Mouse (Mus musculus) thymus, adult 2 months (tissue): ENCODE data around the gene Olfr1225. TPM values are rescaled to one million over a fixed set of nuclear protein-coding genes. Genes with fewer than 3 reads are reported as not detected.
"Not testable (repeated sequence)": the region's sequence is repeated elsewhere in the genome, so short reads cannot be mapped to it uniquely, and the experiment has no call there.

Source experiments
- DNase-seq: peaks from one replicate; pipeline ENCODE4 v3.0.0; 2021
- H3K27ac ChIP-seq: fragments of 200-500 bp; 2 replicates; pipeline ENCODE4 v1.5.1; 2012; ENCODE audit warnings: low read length, control low read depth; ENCODE audit not compliant: control insufficient read depth, insufficient read depth
- H3K27me3 ChIP-seq: fragments of 200-500 bp; 2 replicates; pipeline ENCODE4 v1.6.1; 2012; ENCODE audit warnings: mild to moderate bottlenecking, low read length, moderate library complexity, mixed read lengths; ENCODE audit not compliant: control insufficient read depth, insufficient read depth
- H3K36me3 ChIP-seq: fragments of 200-500 bp; 2 replicates; pipeline ENCODE4 v1.6.1; 2012; ENCODE audit warnings: mild to moderate bottlenecking, low read length, moderate library complexity; ENCODE audit not compliant: control insufficient read depth, insufficient read depth
- H3K4me1 ChIP-seq: fragments of 200-500 bp; replicated peaks from 2 replicates; pipeline ENCODE4 v1.6.1; 2012; ENCODE audit warnings: low read length; ENCODE audit not compliant: control insufficient read depth, insufficient read depth
- H3K4me3 ChIP-seq: fragments of 200-500 bp; 2 replicates; pipeline ENCODE4 v1.5.1; 2012; ENCODE audit warnings: mild to moderate bottlenecking, low read length, control low read depth, moderate library complexity; ENCODE audit not compliant: control insufficient read depth, insufficient read depth
- CTCF ChIP-seq: fragments of 200-500 bp; IDR thresholded peaks from 2 replicates; pipeline ENCODE4 v1.5.1; 2012; ENCODE audit warnings: mild to moderate bottlenecking, control low read depth, low read length, moderate library complexity, borderline replicate concordance; ENCODE audit not compliant: control insufficient read depth, poor library complexity, insufficient read depth; ENCODE audit errors: extremely low read depth
- POLR2A ChIP-seq: fragments of 200-500 bp; IDR thresholded peaks from 2 replicates; pipeline ENCODE4 v1.6.1; 2012; ENCODE audit warnings: mild to moderate bottlenecking, low read length, control low read depth, moderate library complexity; ENCODE audit not compliant: control insufficient read depth, poor library complexity, insufficient read depth; ENCODE audit errors: extremely low read depth
- WGBS: fragments of 180-500 bp; shearing (Covaris S2); methylation state at CpG from one replicate; pipeline ENCODE4 v1.1.7; 2018; 5-methylcytosine and 5-hydroxymethylcytosine counted together
- polyA plus RNA-seq: library from polyadenylated mRNA; depleted of rRNA; stranded (reverse); fragments of >200 nt; gene quantifications from 2 replicates; pipeline ENCODE4 v1.2.3, GENCODE M21; 2012; rRNA removed

The Olfr1225 gene
- polyA plus RNA-seq = not detected in 2 replicates

DNA sequence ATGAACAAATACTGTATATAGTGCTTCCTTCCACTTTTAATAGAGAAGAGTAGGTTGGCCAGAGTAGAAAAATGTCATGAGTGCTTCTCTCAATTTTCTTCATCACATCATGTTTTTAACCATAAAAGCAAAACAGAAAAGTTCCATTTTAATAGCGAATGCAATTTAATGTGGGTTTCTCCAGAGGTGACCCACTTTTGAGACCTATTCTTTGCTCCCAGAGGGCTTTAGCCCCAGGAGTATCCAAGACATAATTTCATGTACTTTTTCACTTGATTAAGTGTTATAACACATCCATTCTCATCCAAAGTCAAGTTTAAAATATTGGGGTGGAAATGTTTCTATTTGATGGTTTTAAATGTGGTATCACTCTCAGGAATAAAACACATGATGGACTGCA is at the start of gene Olfr1225:
TSS of gene Olfr1225 (minus strand) at position 101 of the 400 bp plus-strand sequence.
- H3K36me3 ChIP-seq = no peaks in the 10 kb centered on the region
- no peak for DNase-seq
- 90% methylated on average over 1 of the region's 1 CpGs for WGBS
- TF ChIP-seq CTCF (no peak), POLR2A (no peak)
- no peaks in the 10 kb centered on the region for H3K27me3 ChIP-seq
- no peaks in the 10 kb centered on the region for H3K4me1 ChIP-seq
- H3K4me3 ChIP-seq = no peak within 1 kb of the TSS
- H3K27ac ChIP-seq = no peak within 1 kb of the TSS

DNA sequence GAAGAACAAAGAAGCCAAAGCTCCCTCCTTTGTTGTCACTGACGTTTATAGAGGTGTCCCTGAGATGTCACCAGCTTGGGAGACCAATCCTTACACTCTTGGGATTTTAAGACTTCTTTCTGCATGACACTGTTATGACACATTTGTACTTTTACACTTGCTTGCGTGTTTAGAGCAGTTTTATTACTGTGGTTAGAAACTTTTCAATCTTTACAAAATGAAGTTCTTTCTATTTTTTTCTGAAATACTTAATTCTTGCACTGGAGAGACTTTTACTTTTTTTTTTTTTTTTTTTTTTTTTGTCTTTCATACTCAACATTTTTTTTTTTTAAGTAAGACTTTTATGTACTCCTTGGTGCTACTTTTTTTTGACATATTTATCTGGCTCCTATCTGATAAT is 25.5 kb upstream of the Olfr1225 start, which contains the start of gene Olfr1226:
TSS of gene Olfr1226 (minus strand) at position 101 of the 400 bp plus-strand sequence.
- no peak within 1 kb of the TSS for H3K4me3 ChIP-seq
- no peak for DNase-seq
- H3K4me1 ChIP-seq = no peaks in the 10 kb centered on the region
- H3K36me3 ChIP-seq = no peaks in the 10 kb centered on the region
- WGBS = 72% methylated on average over 2 of the region's 2 CpGs
- H3K27me3 ChIP-seq = no peaks in the 10 kb centered on the region
- H3K27ac ChIP-seq = no peak within 1 kb of the TSS
- no peak for TF ChIP-seq CTCF
- no peak for TF ChIP-seq POLR2A

DNA sequence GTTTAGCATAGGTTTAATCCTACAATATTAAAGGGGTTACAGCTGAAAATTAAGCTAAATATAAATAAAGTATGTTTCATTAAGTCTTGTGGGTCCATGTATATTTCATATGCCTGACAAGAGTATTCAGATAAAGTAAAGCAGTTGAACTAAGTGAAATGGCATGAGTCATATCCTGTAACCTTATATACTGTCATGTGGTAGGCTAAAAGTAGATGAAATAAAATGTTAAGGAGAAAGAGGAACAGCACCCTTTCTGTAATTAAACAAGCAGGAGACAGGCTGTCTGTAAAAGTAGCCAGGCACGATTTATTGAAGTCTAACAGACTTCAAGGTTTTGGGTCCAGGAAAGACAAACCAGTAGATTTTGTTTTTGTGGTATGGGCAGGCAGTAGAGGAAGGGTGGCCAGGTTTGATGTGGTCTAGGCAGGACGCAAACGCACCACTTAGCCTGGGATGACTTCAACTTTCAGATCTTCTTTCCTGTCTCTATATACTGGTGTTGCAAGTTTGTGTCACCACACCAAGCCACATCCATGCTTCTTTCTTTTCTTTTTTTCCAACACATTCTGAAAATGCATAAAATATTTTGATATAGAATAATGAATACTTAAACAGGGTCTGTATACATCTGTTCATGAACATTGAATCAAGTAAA is 22.0 kb upstream of the Olfr1225 start:
- 11% methylated on average over 3 of the region's 3 CpGs for WGBS
- H3K27ac ChIP-seq = no peak overlapping the region
- no peak for DNase-seq
- TF ChIP-seq CTCF (no peak), POLR2A (no peak)
- H3K36me3 ChIP-seq = no peaks in the 10 kb centered on the region
- no peaks in the 10 kb centered on the region for H3K27me3 ChIP-seq
- no peak overlapping the region for H3K4me3 ChIP-seq
- H3K4me1 ChIP-seq = no peaks in the 10 kb centered on the region

DNA sequence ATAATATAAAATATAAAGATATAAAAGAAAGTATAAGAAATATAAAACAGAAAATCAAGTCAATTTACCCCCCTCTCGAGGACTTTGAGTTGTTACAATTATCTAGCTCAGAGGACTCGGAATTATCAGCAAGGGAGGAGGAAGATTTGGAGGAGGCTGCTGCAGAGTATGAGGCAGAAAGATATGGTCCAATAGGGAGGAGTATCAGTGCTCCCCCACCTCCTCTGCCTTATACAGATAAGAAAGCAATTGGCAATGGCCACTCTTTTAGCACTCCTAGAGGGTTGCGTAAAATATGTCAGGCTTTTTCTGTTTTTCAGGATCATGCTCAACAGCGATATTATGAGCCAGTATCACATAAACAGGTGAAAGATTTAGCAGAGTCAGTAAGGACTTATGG is 9.8 kb downstream of the Olfr1225 start:
- not testable (repeated sequence) for H3K4me3 ChIP-seq, DNase-seq, H3K36me3 ChIP-seq, H3K27me3 ChIP-seq, H3K4me1 ChIP-seq, H3K27ac ChIP-seq
- WGBS = 91% methylated on average over 4 of the region's 4 CpGs

DNA sequence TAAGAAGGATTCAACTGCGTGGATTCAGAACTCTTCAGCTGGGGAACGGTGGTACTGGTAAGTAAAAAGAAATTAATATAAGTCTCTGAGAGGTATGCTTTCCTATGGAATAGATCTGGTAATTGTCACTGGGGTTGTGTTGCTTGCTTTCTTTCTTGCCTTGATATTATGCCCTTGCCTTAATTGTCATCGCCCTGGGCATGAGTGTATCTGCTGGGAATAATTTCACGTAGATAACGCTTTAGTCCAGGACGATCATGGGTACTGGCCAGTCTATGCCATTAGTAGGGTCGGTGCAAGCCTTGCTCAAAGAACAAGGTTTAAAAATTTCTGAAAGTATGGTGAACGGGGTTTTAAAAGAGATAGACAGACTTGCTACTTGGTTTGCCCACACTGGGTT is 10.5 kb downstream of the Olfr1225 start, which contains the start of gene Olfr1224-ps1:
TSS of gene Olfr1224-ps1 (minus strand) at position 101 of the 400 bp plus-strand sequence.
- 96% methylated on average over 8 of the region's 8 CpGs for WGBS

DNA sequence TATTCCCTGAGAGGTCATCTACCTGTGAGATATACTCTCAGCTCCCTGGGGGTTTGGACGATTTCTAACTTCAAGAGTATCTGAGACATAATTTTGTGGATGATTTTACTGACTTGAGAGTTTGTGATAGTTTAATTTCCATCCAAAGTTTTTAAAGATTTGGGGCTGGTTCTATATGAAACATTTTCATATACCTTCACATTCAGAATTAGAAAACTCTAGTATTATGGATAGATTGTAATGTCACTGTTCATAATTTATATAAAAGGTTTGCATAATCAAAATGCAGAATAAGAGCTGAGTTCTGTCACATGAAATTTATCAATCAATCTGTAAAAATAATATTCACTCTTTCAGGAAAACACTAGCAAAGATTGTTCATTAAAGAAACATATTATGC is 23.0 kb downstream of the Olfr1225 start, which contains the start of gene Olfr1223:
TSS of gene Olfr1223 (minus strand) at position 101 of the 400 bp plus-strand sequence.
- H3K4me3 ChIP-seq = no peak within 1 kb of the TSS
- H3K27me3 ChIP-seq = no peaks in the 10 kb centered on the region
- no peak for DNase-seq
- H3K36me3 ChIP-seq = no peaks in the 10 kb centered on the region
- no peaks in the 10 kb centered on the region for H3K4me1 ChIP-seq
- TF ChIP-seq CTCF = no peak
- TF ChIP-seq POLR2A = no peak
- 71% methylated on average over 1 of the region's 1 CpGs for WGBS
- no peak within 1 kb of the TSS for H3K27ac ChIP-seq

More for the DNA sequence above, 10.5 kb downstream of the Olfr1225 start, which contains the start of gene Olfr1224-ps1:
- not testable (repeated sequence) for H3K4me1 ChIP-seq, H3K27ac ChIP-seq, H3K27me3 ChIP-seq, H3K36me3 ChIP-seq, H3K4me3 ChIP-seq, DNase-seq

DNA sequence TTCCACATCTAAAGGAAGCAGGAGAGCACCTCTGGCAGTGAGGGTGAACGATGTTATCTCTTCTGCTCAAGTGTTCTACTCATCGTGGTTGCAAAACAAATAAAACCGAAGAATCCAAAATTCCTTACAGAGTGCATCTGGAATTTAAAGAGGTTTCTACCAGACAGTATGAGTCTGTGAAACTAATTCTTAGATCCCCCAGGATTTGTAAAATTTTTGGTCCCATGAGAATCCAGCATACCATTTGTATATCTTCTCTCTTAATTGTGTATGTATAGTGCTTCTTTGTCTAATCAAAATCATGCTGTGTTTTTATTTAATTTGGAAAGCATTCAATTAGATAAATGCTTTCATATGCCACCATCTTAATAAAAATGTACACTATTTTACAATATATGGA is 41.5 kb downstream of the Olfr1225 start, which contains the start of gene Olfr1222:
TSS of gene Olfr1222 (minus strand) at position 101 of the 400 bp plus-strand sequence.
- Histone ChIP-seq H3K27ac (no peak within 1 kb of the TSS), H3K27me3 (no peaks in the 10 kb centered on the region), H3K4me3 (no peak within 1 kb of the TSS), H3K4me1 (no peaks in the 10 kb centered on the region), H3K36me3 (no peaks in the 10 kb centered on the region)
- DNase-seq = no peak
- WGBS = 89% methylated on average over 3 of the region's 3 CpGs
- TF ChIP-seq POLR2A (no peak), CTCF (no peak)

Other genes starting within 250 kb of the Olfr1225 start
- gene Olfr1211, start 236.6 kb downstream of the Olfr1225 start, polyA plus RNA-seq = not detected in 2 replicates
- gene Olfr1212, start 220.7 kb downstream of the Olfr1225 start, polyA plus RNA-seq = not detected in 2 replicates
- not detected in 2 replicates for gene Gm13762, start 194.4 kb downstream of the Olfr1225 start, polyA plus RNA-seq
- gene Olfr1214, start 182.0 kb downstream of the Olfr1225 start, polyA plus RNA-seq = not detected in 2 replicates
- not detected in 2 replicates for gene Olfr1215, start 167.7 kb downstream of the Olfr1225 start, polyA plus RNA-seq
- gene Olfr1216, start 156.3 kb downstream of the Olfr1225 start, polyA plus RNA-seq = not detected in 2 replicates
- gene Olfr1217, start 142.6 kb downstream of the Olfr1225 start, polyA plus RNA-seq = not detected in 2 replicates
- gene Olfr1218, start 113.5 kb downstream of the Olfr1225 start, polyA plus RNA-seq = not detected in 2 replicates
- gene Olfr1219, start 91.2 kb downstream of the Olfr1225 start, polyA plus RNA-seq = not detected in 2 replicates
- gene Olfr1220, start 67.8 kb downstream of the Olfr1225 start, polyA plus RNA-seq = not detected in 2 replicates
- gene Olfr1221, start 57.4 kb downstream of the Olfr1225 start, polyA plus RNA-seq = not detected in 2 replicates
- gene Olfr1222, start 41.6 kb downstream of the Olfr1225 start, polyA plus RNA-seq = not detected in 2 replicates
- not detected in 2 replicates for gene Olfr1223, start 23.1 kb downstream of the Olfr1225 start, polyA plus RNA-seq
- not detected in 2 replicates for gene Olfr1224-ps1, start 10.6 kb downstream of the Olfr1225 start, polyA plus RNA-seq
- not detected in 2 replicates for gene Olfr1226, start 25.4 kb upstream of the Olfr1225 start, polyA plus RNA-seq
- not detected in 2 replicates for gene Olfr1228, start 79.4 kb upstream of the Olfr1225 start, polyA plus RNA-seq
- not detected in 2 replicates for gene Olfr1229, start 113.3 kb upstream of the Olfr1225 start, polyA plus RNA-seq
- not detected in 2 replicates for gene Olfr1230, start 122.6 kb upstream of the Olfr1225 start, polyA plus RNA-seq
- gene Olfr1231, start 132.4 kb upstream of the Olfr1225 start, polyA plus RNA-seq = not detected in 2 replicates
- gene Olfr1232, start 155.0 kb upstream of the Olfr1225 start, polyA plus RNA-seq = not detected in 2 replicates
- gene Olfr1233, start 167.7 kb upstream of the Olfr1225 start, polyA plus RNA-seq = not detected in 2 replicates
- not detected in 2 replicates for gene Olfr1234, start 190.2 kb upstream of the Olfr1225 start, polyA plus RNA-seq
- not detected in 2 replicates for gene Olfr1238, start 235.0 kb upstream of the Olfr1225 start, polyA plus RNA-seq
- not detected in 2 replicates for gene Olfr1239, start 245.7 kb upstream of the Olfr1225 start, polyA plus RNA-seq